Mouse (Mus musculus) spleen, adult 2 months (tissue): Measurements from ENCODE around the gene Myocd.

Source experiments
- CTCF ChIP-seq: fragments of 200-500 bp; IDR thresholded peaks from 2 replicates; pipeline ENCODE4 v1.5.1; 2011; ENCODE audit warnings: mild to moderate bottlenecking, inconsistent platforms; ENCODE audit not compliant: insufficient read depth, insufficient read length, insufficient replicate concordance; ENCODE audit errors: extremely low read depth
- POLR2A ChIP-seq: fragments of 200-500 bp; IDR thresholded peaks from 2 replicates; pipeline ENCODE4 v1.6.1; 2011; ENCODE audit warnings: low read depth, low read length, inconsistent platforms

DNA sequence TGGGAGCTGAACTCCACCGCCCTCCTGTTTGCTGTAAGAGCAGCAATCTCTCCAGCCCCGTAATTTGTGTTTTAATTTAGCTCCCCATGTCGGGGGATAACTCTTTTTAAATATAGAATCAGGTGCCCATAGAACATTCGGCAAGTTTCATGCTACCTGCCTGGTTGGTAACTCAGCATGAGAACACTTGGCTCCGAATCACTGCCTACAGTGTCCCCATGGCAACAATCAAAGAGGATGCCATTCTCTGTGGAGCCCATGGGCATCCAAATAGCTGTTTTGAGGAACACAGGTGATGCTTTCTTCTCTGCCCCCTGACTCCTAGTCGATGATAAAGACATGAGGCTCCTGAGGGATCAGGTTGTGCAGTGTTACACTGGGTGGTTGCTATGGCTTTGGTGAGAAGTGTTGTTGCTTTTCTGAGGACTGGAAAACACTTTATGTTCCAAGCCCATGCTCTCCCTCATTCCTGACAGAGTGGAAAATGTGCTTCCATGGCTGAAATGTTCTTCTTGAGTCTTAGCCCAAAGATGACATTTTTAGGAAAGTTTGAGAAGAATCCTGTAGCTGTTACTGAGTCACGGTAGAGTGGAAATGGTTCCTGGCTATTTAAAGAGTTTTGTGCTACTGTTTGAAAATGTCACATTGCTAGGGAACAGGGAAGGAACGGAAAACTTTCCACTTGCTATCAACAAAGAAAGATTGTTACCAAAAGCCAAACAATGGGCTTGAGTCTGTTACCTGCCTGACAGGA, 23.3 kb downstream of the Myocd start:
- no peak for TF ChIP-seq CTCF
- no peak for TF ChIP-seq POLR2A
